24 mouse cellular contexts compared by ENCODE assay signal in the genomic region with DNA sequence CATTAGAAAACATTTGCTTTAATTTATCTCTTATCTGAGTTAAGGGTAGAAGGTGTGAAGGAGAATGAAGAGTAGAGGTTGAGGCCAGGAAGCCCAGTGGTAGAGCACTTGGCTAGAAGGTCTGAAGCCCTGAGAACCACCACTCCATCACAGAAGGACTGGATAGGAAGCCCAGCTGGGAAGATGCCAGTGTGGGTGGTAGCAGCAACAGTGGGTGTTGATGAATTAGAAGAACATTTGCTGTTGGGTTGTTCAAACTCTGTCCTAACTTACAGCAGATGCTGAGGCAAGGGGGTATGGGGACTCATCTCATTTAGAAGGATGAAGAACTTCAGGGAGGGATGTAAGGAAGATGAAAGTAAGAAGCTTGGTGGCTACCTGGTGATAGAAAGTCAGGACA.
"Had no signal": no experiment of that assay in that cellular context is flagged by ENCODE, and none has a peak within 500 bp of the region (broad histone marks: within the 10 kb centered on the region; RNA-seq: fewer than 3 reads in every experiment).

No protein-coding gene starts in this region.

- ATAC-seq: hindbrain, embryonic 16.5 days; inflammation-experienced regulatory T-cells, adult 6 months; intestine, embryonic 15.5 days; intestine, postnatal 0 days; liver, embryonic 12.5 days had no signal

- H3K4me3 ChIP-seq: gastrocnemius, adult 2 months; heart, adult 2 months; heart, embryonic 12.5 days; hindbrain, embryonic 10.5 days; hindbrain, embryonic 12.5 days; intestine, embryonic 15.5 days; limb, embryonic 13.5 days; limb, embryonic 15.5 days; liver, embryonic 12.5 days had no signal

- DNase-seq: gastrocnemius, adult 2 months; gastrocnemius, postnatal 10 days; gastrocnemius, postnatal 25 days; heart, adult 2 months; heart, postnatal 10 days; heart, postnatal 4 days; kidney, adult 18-20 months; kidney, adult 8-10 months; kidney, postnatal 10 days; kidney, postnatal 25 days; kidney, postnatal 4 days; left cerebral cortex, postnatal 4 days had no signal

- H3K27me3 ChIP-seq: heart, embryonic 12.5 days; hindbrain, embryonic 12.5 days; intestine, embryonic 15.5 days; limb, embryonic 13.5 days; limb, embryonic 15.5 days; liver, embryonic 12.5 days had no signal

- H3K9ac ChIP-seq: heart, embryonic 12.5 days; hindbrain, embryonic 12.5 days; hindbrain, embryonic 14.5 days; intestine, embryonic 15.5 days; limb, embryonic 13.5 days; limb, embryonic 15.5 days; liver, embryonic 12.5 days; liver, embryonic 14.5 days had no signal

- H3K4me2 ChIP-seq: heart, embryonic 12.5 days; hindbrain, embryonic 12.5 days; hindbrain, embryonic 14.5 days; intestine, embryonic 15.5 days; limb, embryonic 13.5 days; limb, embryonic 15.5 days; liver, embryonic 12.5 days had no signal

- H3K4me1 ChIP-seq: heart, embryonic 12.5 days; hindbrain, embryonic 10.5 days; hindbrain, embryonic 12.5 days; intestine, embryonic 15.5 days; limb, embryonic 15.5 days; liver, embryonic 12.5 days had no signal

- H3K27ac ChIP-seq: gastrocnemius, adult 2 months; heart, adult 2 months; hindbrain, embryonic 10.5 days; hindbrain, embryonic 12.5 days; hindbrain, embryonic 14.5 days; intestine, embryonic 15.5 days; limb, embryonic 13.5 days; limb, embryonic 15.5 days; liver, embryonic 12.5 days; liver, embryonic 14.5 days had no signal

- H3K9me3 ChIP-seq: heart, embryonic 12.5 days; hindbrain, embryonic 10.5 days; hindbrain, embryonic 12.5 days; intestine, embryonic 15.5 days; limb, embryonic 13.5 days; limb, embryonic 15.5 days; liver, embryonic 12.5 days had no signal

- H3K36me3 ChIP-seq: heart, embryonic 12.5 days; hindbrain, embryonic 10.5 days; hindbrain, embryonic 12.5 days; intestine, embryonic 15.5 days; limb, embryonic 13.5 days; limb, embryonic 15.5 days; liver, embryonic 12.5 days had no signal
